Mouse (Mus musculus): Measurements from ENCODE around the gene Tmem132d. TPM values are rescaled to one million over a fixed set of nuclear protein-coding genes. Genes with fewer than 3 reads are reported as not detected.

Tmem132d gene
- polyA plus RNA-seq, 1 experiment from 2014 or later = 2.9 TPM

GRCm38 (mm10) chr5:128389665-128390064 is 43.2 kb downstream of the Tmem132d start:
- Histone ChIP-seq H3K27ac (ENCODE audit: low read depth, low read length) (no peak overlapping the region), H3K36me3 (ENCODE audit: control insufficient read depth, insufficient read depth, low read length) (no peaks in the 10 kb centered on the region), H3K9ac (replicated peaks; ENCODE audit: low read depth, low read length) (no peak overlapping the region), H3K4me3 (ENCODE audit: low read depth, low read length) (no peak overlapping the region), H3K9me3 (ENCODE audit: control insufficient read depth, low read length) (no peaks in the 10 kb centered on the region), H3K27me3 (ENCODE audit: control insufficient read depth, insufficient read depth, low read length) (no peaks in the 10 kb centered on the region), H3K4me2 (ENCODE audit: low read depth, low read length) (no peak overlapping the region), H3K4me1 (ENCODE audit: control insufficient read depth, insufficient read depth, low read length) (peaks cover 8% of the 10 kb centered on the region; the same call in 1 of the 2 replicates)
- no peak for ATAC-seq (ENCODE audit: low read depth)
- 60% methylated on average over 4 of the region's 4 CpGs for WGBS

- no peak overlapping the region for H3K9ac ChIP-seq (replicated peaks; ENCODE audit: low read depth, low read length)
- WGBS = 11% methylated on average over 7 of the region's 7 CpGs
- H3K9me3 ChIP-seq (ENCODE audit: control insufficient read depth, low read length) = no peaks in the 10 kb centered on the region
- no peaks in the 10 kb centered on the region for H3K36me3 ChIP-seq (ENCODE audit: control insufficient read depth, insufficient read depth, low read length)
- H3K4me2 ChIP-seq (ENCODE audit: low read depth, low read length) = no peak overlapping the region
- peaks cover 8% of the 10 kb centered on the region; the same call in 1 of the 2 replicates for H3K4me1 ChIP-seq (ENCODE audit: control insufficient read depth, insufficient read depth, low read length)
- H3K27ac ChIP-seq (ENCODE audit: low read depth, low read length) = no peak overlapping the region
- ATAC-seq (ENCODE audit: low read depth) = peak; percentile 34
- H3K27me3 ChIP-seq (ENCODE audit: control insufficient read depth, insufficient read depth, low read length) = no peaks in the 10 kb centered on the region; the same call in 1 of the 2 replicates
- no peak overlapping the region for H3K4me3 ChIP-seq (ENCODE audit: low read depth, low read length)
These were observed 44.3 kb downstream of the Tmem132d start for GRCm38 (mm10) chr5:128388358-128389141.

GRCm38 (mm10) chr5:128369814-128370213 is 63.1 kb downstream of the Tmem132d start:
- H3K4me2 ChIP-seq (ENCODE audit: low read depth, low read length) = no peak overlapping the region
- no peaks in the 10 kb centered on the region for H3K4me1 ChIP-seq (ENCODE audit: control insufficient read depth, insufficient read depth, low read length)
- H3K27me3 ChIP-seq (ENCODE audit: control insufficient read depth, insufficient read depth, low read length) = no peaks in the 10 kb centered on the region
- no peak overlapping the region for H3K9ac ChIP-seq (replicated peaks; ENCODE audit: low read depth, low read length)
- no peak for ATAC-seq (ENCODE audit: low read depth)
- H3K36me3 ChIP-seq (ENCODE audit: control insufficient read depth, insufficient read depth, low read length) = no peaks in the 10 kb centered on the region
- no peak overlapping the region for H3K4me3 ChIP-seq (ENCODE audit: low read depth, low read length)
- 86% methylated on average over 3 of the region's 3 CpGs for whole genome bisulfite sequencing
- H3K27ac ChIP-seq (ENCODE audit: low read depth, low read length) = no peak overlapping the region
- H3K9me3 ChIP-seq (ENCODE audit: control insufficient read depth, low read length) = no peaks in the 10 kb centered on the region

- ATAC-seq (ENCODE audit: low read depth) = no peak
These were observed 63.8 kb downstream of the Tmem132d start for GRCm38 (mm10) chr5:128369111-128369510.

GRCm38 (mm10) chr5:128365261-128365985 is 67.5 kb downstream of the Tmem132d start:
- Histone ChIP-seq H3K4me1 (ENCODE audit: control insufficient read depth, insufficient read depth, low read length) (peaks cover 5% of the 10 kb centered on the region; the same call in 1 of the 2 replicates), H3K4me3 (ENCODE audit: low read depth, low read length) (no peak overlapping the region), H3K9me3 (ENCODE audit: control insufficient read depth, low read length) (no peaks in the 10 kb centered on the region), H3K27me3 (ENCODE audit: control insufficient read depth, insufficient read depth, low read length) (no peaks in the 10 kb centered on the region), H3K4me2 (ENCODE audit: low read depth, low read length) (no peak overlapping the region), H3K9ac (replicated peaks; ENCODE audit: low read depth, low read length) (no peak overlapping the region), H3K27ac (ENCODE audit: low read depth, low read length) (no peak overlapping the region), H3K36me3 (ENCODE audit: control insufficient read depth, insufficient read depth, low read length) (no peaks in the 10 kb centered on the region)
- WGBS = 94% methylated on average over 2 of the region's 3 CpGs
- no peak for ATAC-seq (ENCODE audit: low read depth)

More at GRCm38 (mm10) chr5:128369111-128369510, 63.8 kb downstream of the Tmem132d start:
- Histone ChIP-seq H3K4me3 (ENCODE audit: low read depth, low read length) (no peak overlapping the region), H3K4me2 (ENCODE audit: low read depth, low read length) (no peak overlapping the region), H3K9ac (replicated peaks; ENCODE audit: low read depth, low read length) (no peak overlapping the region), H3K9me3 (ENCODE audit: control insufficient read depth, low read length) (no peaks in the 10 kb centered on the region), H3K4me1 (ENCODE audit: control insufficient read depth, insufficient read depth, low read length) (no peaks in the 10 kb centered on the region), H3K27me3 (ENCODE audit: control insufficient read depth, insufficient read depth, low read length) (no peaks in the 10 kb centered on the region), H3K36me3 (ENCODE audit: control insufficient read depth, insufficient read depth, low read length) (no peaks in the 10 kb centered on the region), H3K27ac (ENCODE audit: low read depth, low read length) (no peak overlapping the region)
- 78% methylated on average over 7 of the region's 7 CpGs for whole genome bisulfite sequencing

GRCm38 (mm10) chr5:128360946-128361675 is 71.8 kb downstream of the Tmem132d start:
- Histone ChIP-seq H3K4me1 (ENCODE audit: control insufficient read depth, insufficient read depth, low read length) (peaks cover 5% of the 10 kb centered on the region; the same call in 1 of the 2 replicates), H3K9ac (replicated peaks; ENCODE audit: low read depth, low read length) (no peak overlapping the region), H3K27me3 (ENCODE audit: control insufficient read depth, insufficient read depth, low read length) (no peaks in the 10 kb centered on the region), H3K36me3 (ENCODE audit: control insufficient read depth, insufficient read depth, low read length) (no peaks in the 10 kb centered on the region), H3K4me2 (ENCODE audit: low read depth, low read length) (no peak overlapping the region), H3K9me3 (ENCODE audit: control insufficient read depth, low read length) (no peaks in the 10 kb centered on the region), H3K27ac (ENCODE audit: low read depth, low read length) (no peak overlapping the region), H3K4me3 (ENCODE audit: low read depth, low read length) (no peak overlapping the region)
- ATAC-seq (ENCODE audit: low read depth) = no peak
- 36% methylated on average over 23 of the region's 23 CpGs for WGBS

GRCm38 (mm10) chr5:128348835-128349234 is 84.0 kb downstream of the Tmem132d start:
- Histone ChIP-seq H3K27me3 (ENCODE audit: control insufficient read depth, insufficient read depth, low read length) (no peaks in the 10 kb centered on the region), H3K9me3 (ENCODE audit: control insufficient read depth, low read length) (no peaks in the 10 kb centered on the region), H3K4me1 (ENCODE audit: control insufficient read depth, insufficient read depth, low read length) (no peaks in the 10 kb centered on the region), H3K9ac (replicated peaks; ENCODE audit: low read depth, low read length) (no peak overlapping the region), H3K4me3 (ENCODE audit: low read depth, low read length) (no peak overlapping the region), H3K27ac (ENCODE audit: low read depth, low read length) (no peak overlapping the region), H3K36me3 (ENCODE audit: control insufficient read depth, insufficient read depth, low read length) (no peaks in the 10 kb centered on the region), H3K4me2 (ENCODE audit: low read depth, low read length) (no peak overlapping the region)
- 47% methylated on average over 2 of the region's 2 CpGs for WGBS
- no peak for ATAC-seq (ENCODE audit: low read depth)

- no peak for ATAC-seq (ENCODE audit: low read depth)
- WGBS = 60% methylated on average over 7 of the region's 7 CpGs
These were observed 96.0 kb downstream of the Tmem132d start for GRCm38 (mm10) chr5:128336841-128337240.

More at GRCm38 (mm10) chr5:128336841-128337240, 96.0 kb downstream of the Tmem132d start:
- Histone ChIP-seq H3K27ac (ENCODE audit: low read depth, low read length) (no peak overlapping the region), H3K27me3 (ENCODE audit: control insufficient read depth, insufficient read depth, low read length) (no peaks in the 10 kb centered on the region), H3K36me3 (ENCODE audit: control insufficient read depth, insufficient read depth, low read length) (no peaks in the 10 kb centered on the region), H3K4me1 (ENCODE audit: control insufficient read depth, insufficient read depth, low read length) (no peaks in the 10 kb centered on the region), H3K9ac (replicated peaks; ENCODE audit: low read depth, low read length) (no peak overlapping the region), H3K9me3 (ENCODE audit: control insufficient read depth, low read length) (no peaks in the 10 kb centered on the region; the same call in 1 of the 2 replicates), H3K4me3 (ENCODE audit: low read depth, low read length) (no peak overlapping the region), H3K4me2 (ENCODE audit: low read depth, low read length) (no peak overlapping the region)

Data from neural tube, embryonic 14.5 days (tissue).